Mouse (Mus musculus) lung, embryonic 14.5 days (tissue): Measurements from ENCODE around the gene Pdcd11. TPM values are rescaled to one million over a fixed set of nuclear protein-coding genes. Genes with fewer than 3 reads are reported as not detected.

Source experiments
- ATAC-seq: fragments of 200-750 bp; cut with Nextera tagmentation; 2 replicates; pipeline ENCODE4 v1.8.0; 2017; ENCODE audit warnings: mild to moderate bottlenecking, moderate TSS enrichment, moderate library complexity; ENCODE audit not compliant: insufficient read depth
- DNase-seq: peaks from one replicate; pipeline ENCODE4 v3.0.0-alpha.2; 2015
- H3K27ac ChIP-seq: fragments of 300-500 bp; sonication (generic); 2 replicates; pipeline ENCODE4 v1.5.1; 2014; ENCODE audit warnings: low read depth, mild to moderate bottlenecking, moderate library complexity
- H3K27me3 ChIP-seq: fragments of 300-500 bp; sonication (generic); 2 replicates; pipeline ENCODE4 v1.6.1; 2014; ENCODE audit warnings: low read length, control low read depth; ENCODE audit not compliant: insufficient read depth
- H3K36me3 ChIP-seq: fragments of 300-500 bp; sonication (generic); 2 replicates; pipeline ENCODE4 v1.6.1; 2014; ENCODE audit warnings: control low read depth; ENCODE audit not compliant: insufficient read depth
- H3K4me1 ChIP-seq: fragments of 300-500 bp; sonication (generic); 2 replicates; pipeline ENCODE4 v1.6.1; 2014; ENCODE audit warnings: antibody characterized with exemption, control low read depth; ENCODE audit not compliant: insufficient read depth
- H3K4me2 ChIP-seq: fragments of 300-500 bp; sonication (generic); 2 replicates; pipeline ENCODE4 v1.6.1; 2014; ENCODE audit warnings: mild to moderate bottlenecking
- H3K4me3 ChIP-seq: fragments of 300-500 bp; sonication (generic); 2 replicates; pipeline ENCODE4 v1.5.1; 2014; ENCODE audit warnings: low read depth, low read length
- H3K9ac ChIP-seq: fragments of 300-500 bp; sonication (generic); 2 replicates; pipeline ENCODE4 v1.6.1; 2014
- H3K9me3 ChIP-seq: fragments of 300-500 bp; sonication (generic); 2 replicates; pipeline ENCODE4 v1.6.1; 2016; ENCODE audit warnings: low read depth, low read length, control low read depth
- CTCF ChIP-seq: IDR thresholded peaks from 2 replicates; pipeline ENCODE4 v1.5.1; 2016; ENCODE audit warnings: antibody characterized with exemption, low read depth
- WGBS: fragments of 180-500 bp; shearing (Covaris S2); extraction: QIAGEN DNeasy Blood & Tissue Kit; methylation state at CpG from one replicate; pipeline ENCODE4 v1.1.7; 2014; 5-methylcytosine and 5-hydroxymethylcytosine counted together
- polyA plus RNA-seq: library from polyadenylated mRNA; unstranded; fragments of >200 nt; fragmentation: Nextera tagmentation; extraction: Ambion mirVana; gene quantifications from 2 replicates; pipeline ENCODE4 v1.2.1, GENCODE M21; 2014

Pdcd11 gene
- polyA plus RNA-seq, 1 experiment from 2014 or later: 13.3 TPM

DNA sequence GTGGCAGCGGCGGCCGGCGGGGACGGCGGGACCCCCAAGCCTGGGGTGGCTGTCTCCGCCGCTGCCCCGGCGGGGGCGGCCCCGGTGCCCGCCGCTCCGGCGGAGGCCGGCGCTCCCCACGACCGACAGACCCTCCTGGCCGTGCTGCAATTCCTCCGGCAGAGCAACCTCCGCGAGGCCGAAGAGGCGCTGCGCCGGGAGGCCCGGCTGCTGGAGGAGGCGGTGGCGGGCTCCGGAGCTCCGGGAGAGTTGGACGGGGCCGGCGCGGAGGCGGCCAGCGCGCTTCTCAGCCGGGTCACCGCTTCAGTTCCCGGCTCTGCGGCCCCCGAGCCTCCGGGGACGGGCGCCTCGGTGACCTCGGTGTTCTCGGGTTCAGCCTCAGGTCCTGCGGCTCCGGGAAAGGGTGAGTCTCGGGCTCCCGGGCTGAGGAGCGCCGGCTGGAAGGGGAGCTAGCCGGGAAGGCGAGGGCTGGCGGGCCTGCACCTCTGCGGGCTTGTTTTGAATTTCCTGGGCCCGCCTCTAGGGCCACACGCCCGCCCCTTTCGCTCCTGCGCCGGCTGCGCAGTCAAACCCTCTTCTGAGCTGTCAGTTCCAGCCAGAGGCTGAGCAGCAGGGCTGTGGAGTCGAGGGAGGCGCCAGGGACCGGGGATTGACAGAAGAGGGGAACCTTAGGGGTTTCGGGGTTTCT, 22.5 kb upstream of the Pdcd11 start:
- peaks cover 3% of the 10 kb centered on the region; the same call in 1 of the 2 replicates for H3K4me1 ChIP-seq
- ATAC-seq (peak; percentile 95), DNase-seq (peak; percentile 93)
- H3K36me3 ChIP-seq: peaks cover 24% of the 10 kb centered on the region
- peak overlapping the region; percentile 99 for H3K4me3 ChIP-seq
- no peaks in the 10 kb centered on the region for H3K9me3 ChIP-seq
- no peaks in the 10 kb centered on the region for H3K27me3 ChIP-seq
- 0% methylated on average over 62 of the region's 72 CpGs for WGBS
- H3K4me2 ChIP-seq: peak overlapping the region; percentile 80
- no peak; the same call in 1 of the 2 replicates for TF ChIP-seq CTCF
- H3K27ac ChIP-seq: peak overlapping the region; percentile 88
- peak overlapping the region; percentile 88 for H3K9ac ChIP-seq

DNA sequence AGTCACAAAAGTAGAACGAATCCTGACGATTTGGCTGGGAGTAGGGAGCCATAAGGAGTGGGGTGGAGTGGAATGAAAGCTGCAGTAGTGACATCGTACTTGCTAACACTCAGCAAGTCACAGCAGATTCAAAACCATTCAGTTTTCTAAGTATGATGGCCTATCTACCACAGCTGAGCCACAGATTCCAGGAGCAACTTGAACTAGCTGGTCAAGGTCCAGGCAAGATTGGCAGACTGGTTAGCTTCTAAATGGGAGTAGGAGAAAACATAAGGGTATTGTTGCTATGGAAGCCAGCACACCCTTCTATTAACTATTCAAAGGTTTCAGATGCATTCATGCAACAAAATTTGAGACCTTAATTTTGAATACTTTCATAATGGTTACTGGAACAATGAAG, 2.3 kb upstream of the Pdcd11 start:
- H3K9ac ChIP-seq: no peak overlapping the region
- no peak for TF ChIP-seq CTCF
- no peak overlapping the region for H3K27ac ChIP-seq
- H3K4me3 ChIP-seq: no peak overlapping the region
- peaks cover 42% of the 10 kb centered on the region for H3K36me3 ChIP-seq
- WGBS: 86% methylated on average over 3 of the region's 3 CpGs
- H3K27me3 ChIP-seq: no peaks in the 10 kb centered on the region
- H3K4me1 ChIP-seq: peaks cover 4% of the 10 kb centered on the region; the same call in 1 of the 2 replicates
- DNase-seq (no peak), ATAC-seq (no peak)
- no peak overlapping the region for H3K4me2 ChIP-seq
- no peaks in the 10 kb centered on the region for H3K9me3 ChIP-seq

DNA sequence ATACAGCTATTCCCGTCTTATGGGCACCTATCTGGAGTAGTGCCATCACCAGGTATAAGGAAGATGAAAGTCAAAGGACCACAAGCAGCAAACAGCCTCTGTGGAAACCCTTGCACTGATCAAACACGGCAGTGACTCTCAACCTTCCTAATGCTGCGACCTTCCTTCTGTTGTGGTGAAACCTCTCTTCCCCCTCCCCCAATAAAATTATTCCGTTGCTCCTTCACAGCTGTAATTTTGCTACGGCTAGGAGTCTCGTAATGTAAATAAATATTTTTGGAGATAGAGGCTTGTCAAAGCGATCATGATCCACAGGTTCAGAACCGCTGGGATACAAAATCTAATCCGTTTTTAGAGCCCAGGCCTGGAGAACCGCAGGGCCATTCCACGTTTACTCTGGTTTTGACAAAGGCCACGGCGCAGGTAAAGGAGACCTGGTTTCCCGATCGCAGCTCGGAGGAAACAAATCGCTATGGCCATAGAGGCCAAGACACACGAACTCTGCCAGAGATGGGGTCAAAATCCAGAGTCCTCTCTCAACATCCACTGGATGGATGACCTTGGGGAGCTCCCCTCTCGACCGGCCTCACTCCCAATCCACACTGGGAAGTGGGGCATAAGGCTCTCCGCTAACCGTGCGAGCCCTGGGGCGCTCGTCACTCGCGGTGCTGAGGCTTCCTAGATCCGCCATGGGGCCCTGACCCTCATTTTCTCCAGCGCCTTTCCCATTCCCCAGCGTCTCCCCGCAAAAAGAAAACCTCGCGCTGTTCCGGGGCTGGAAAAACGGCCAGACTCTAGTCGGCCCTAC, 646 bp upstream of the Pdcd11 start:
- Histone ChIP-seq H3K9me3 (no peaks in the 10 kb centered on the region), H3K4me1 (peaks cover 4% of the 10 kb centered on the region; the same call in 1 of the 2 replicates), H3K9ac (peak overlapping the region; percentile 98), H3K4me2 (peak overlapping the region; percentile 76), H3K4me3 (peak overlapping the region; percentile 98), H3K27me3 (no peaks in the 10 kb centered on the region), H3K36me3 (peaks cover 38% of the 10 kb centered on the region), H3K27ac (peak overlapping the region; percentile 79)
- ATAC-seq: peak; percentile 75
- 2% methylated on average over 36 of the region's 36 CpGs for WGBS
- no peak for DNase-seq
- no peak for TF ChIP-seq CTCF

DNA sequence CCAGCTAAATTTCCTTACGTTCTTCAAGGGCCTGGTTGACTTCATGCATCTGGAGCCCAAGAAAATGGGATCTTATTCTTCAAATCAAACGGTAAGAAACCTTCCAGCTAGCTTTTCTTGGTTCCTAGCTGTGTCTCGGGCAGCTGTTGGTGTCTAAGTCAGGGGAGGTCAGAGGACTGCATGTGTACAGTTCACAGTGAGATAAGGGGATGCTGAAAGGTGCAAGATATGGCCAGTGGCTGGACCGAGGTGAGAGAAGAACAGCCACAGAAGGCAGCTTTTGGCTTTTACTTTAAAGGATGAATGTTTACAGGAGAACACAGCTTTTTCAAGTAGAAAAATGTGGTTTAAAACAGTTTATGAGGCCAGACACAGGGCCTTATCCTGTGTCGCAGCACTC, 10.5 kb downstream of the Pdcd11 start:
- H3K9me3 ChIP-seq: no peaks in the 10 kb centered on the region
- H3K4me2 ChIP-seq: no peak overlapping the region
- H3K27ac ChIP-seq: no peak overlapping the region
- H3K27me3 ChIP-seq: no peaks in the 10 kb centered on the region
- H3K36me3 ChIP-seq: peaks cover 93% of the 10 kb centered on the region
- no peak overlapping the region for H3K4me3 ChIP-seq
- H3K9ac ChIP-seq: no peak overlapping the region
- ATAC-seq: no peak
- WGBS: 85% methylated on average over 5 of the region's 5 CpGs
- no peak for TF ChIP-seq CTCF
- H3K4me1 ChIP-seq: no peaks in the 10 kb centered on the region
- DNase-seq: no peak

DNA sequence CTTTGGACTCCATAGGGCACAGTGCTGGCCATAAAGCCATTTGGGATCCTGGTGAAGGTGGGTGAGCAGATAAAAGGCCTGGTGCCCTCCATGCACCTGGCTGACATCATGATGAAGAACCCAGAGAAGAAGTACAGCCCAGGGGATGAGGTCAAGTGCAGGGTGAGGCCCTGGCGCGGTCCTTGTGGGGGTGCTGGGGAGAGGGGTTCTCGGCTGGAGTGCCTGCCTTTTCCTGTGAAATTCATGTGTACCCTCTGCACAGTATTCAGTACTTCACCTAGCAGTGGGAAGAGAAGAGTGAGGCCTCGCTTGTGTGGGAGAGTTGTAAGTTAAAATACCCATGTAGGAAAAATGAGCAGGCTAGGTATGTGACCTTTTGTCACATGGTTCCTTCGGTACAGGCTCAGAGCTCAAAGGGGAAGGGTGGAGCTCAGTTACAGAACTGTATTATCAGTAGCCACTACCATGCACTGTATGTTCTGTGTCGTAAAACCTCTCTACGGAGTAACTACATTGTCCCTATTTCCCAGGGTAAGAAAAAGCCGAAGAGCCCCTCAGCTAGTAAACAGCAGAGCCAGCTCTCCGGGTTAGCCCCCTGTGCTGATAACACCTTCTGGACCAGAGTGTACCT, 14.2 kb downstream of the Pdcd11 start:
- DNase-seq (no peak), ATAC-seq (no peak)
- Histone ChIP-seq H3K27me3 (no peaks in the 10 kb centered on the region), H3K4me1 (no peaks in the 10 kb centered on the region), H3K4me3 (no peak overlapping the region), H3K9ac (no peak overlapping the region), H3K36me3 (peaks cover 96% of the 10 kb centered on the region), H3K27ac (no peak overlapping the region), H3K9me3 (no peaks in the 10 kb centered on the region), H3K4me2 (no peak overlapping the region)
- WGBS: 87% methylated on average over 9 of the region's 9 CpGs
- no peak for TF ChIP-seq CTCF

DNA sequence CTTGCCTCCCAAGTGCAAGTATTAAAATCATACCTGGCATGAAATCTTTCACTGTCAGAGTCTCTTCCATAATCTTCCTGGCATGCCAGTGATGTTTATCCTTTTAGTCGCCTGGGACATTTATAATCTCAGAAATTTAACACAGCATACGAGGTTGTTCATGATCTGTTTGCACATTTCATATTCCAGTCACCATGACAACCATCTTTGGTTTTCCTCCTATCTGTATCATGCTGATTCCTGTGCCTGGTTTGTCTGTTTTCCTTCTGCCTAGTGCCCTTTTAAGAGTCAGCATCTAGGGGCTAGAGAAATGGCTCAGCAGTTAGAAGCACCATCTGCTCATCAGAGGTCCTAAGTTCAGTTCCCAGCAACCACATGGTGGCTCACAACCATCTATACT, 28.1 kb downstream of the Pdcd11 start:
- Histone ChIP-seq H3K9ac (no peak overlapping the region), H3K27ac (no peak overlapping the region), H3K9me3 (no peaks in the 10 kb centered on the region), H3K4me2 (no peak overlapping the region), H3K27me3 (no peaks in the 10 kb centered on the region), H3K36me3 (peaks cover 85% of the 10 kb centered on the region), H3K4me3 (no peak overlapping the region), H3K4me1 (no peaks in the 10 kb centered on the region)
- ATAC-seq: no peak
- WGBS: 64% methylated on average over 2 of the region's 2 CpGs
- TF ChIP-seq CTCF: no peak
- no peak for DNase-seq

DNA sequence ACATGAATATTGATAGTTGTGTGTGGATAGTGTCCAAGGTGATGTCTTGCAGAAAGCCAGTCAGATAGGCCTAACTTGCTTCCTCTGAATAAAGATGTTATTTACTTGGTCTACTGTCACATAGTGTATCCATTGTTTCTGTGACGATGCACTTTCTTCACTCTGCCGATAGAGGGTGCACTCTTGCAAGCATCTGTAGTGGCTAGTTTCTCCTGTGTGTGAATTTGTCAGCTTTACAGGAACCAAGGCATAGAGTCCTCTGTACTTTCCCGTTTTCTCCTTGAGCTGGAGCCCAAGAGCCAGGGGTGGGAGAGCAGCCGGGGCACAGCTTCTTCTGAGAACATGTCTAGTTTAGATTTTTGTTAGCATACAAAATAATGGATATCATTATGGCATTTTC, 30.5 kb downstream of the Pdcd11 start:
- Histone ChIP-seq H3K4me2 (no peak overlapping the region), H3K27ac (no peak overlapping the region), H3K27me3 (no peaks in the 10 kb centered on the region), H3K4me1 (no peaks in the 10 kb centered on the region), H3K9ac (no peak overlapping the region), H3K36me3 (peaks cover 85% of the 10 kb centered on the region), H3K9me3 (no peaks in the 10 kb centered on the region), H3K4me3 (no peak overlapping the region)
- WGBS: 40% methylated on average over 4 of the region's 4 CpGs
- peak; percentile 85 for TF ChIP-seq CTCF
- DNase-seq (peak; percentile 76), ATAC-seq (no peak)
